Mouse (Mus musculus): ENCODE data around the gene Hs2st1.

Gene Hs2st1

GRCm38 (mm10) chr3:144550659-144551058 lies 19.3 kb downstream of the Hs2st1 start:
- DNase-seq (ENCODE audit: low read depth, low spot score), result no peak
- Histone ChIP-seq H3K36me3 (ENCODE audit: control insufficient read depth, insufficient read depth, low read length, poor library complexity, severe bottlenecking) (no peaks in the 10 kb centered on the region), H3K27me3 (ENCODE audit: control insufficient read depth, insufficient read depth, low read length, poor library complexity, severe bottlenecking) (no peaks in the 10 kb centered on the region)

- H3K36me3 ChIP-seq (ENCODE audit: control insufficient read depth, insufficient read depth, low read length, poor library complexity, severe bottlenecking), result no peaks in the 10 kb centered on the region
- no peaks in the 10 kb centered on the region for H3K27me3 ChIP-seq (ENCODE audit: control insufficient read depth, insufficient read depth, low read length, poor library complexity, severe bottlenecking)
- DNase-seq (ENCODE audit: low read depth, low spot score), result no peak
Observed at GRCm38 (mm10) chr3:144550036-144550435, 19.9 kb downstream of the Hs2st1 start.

DNA sequence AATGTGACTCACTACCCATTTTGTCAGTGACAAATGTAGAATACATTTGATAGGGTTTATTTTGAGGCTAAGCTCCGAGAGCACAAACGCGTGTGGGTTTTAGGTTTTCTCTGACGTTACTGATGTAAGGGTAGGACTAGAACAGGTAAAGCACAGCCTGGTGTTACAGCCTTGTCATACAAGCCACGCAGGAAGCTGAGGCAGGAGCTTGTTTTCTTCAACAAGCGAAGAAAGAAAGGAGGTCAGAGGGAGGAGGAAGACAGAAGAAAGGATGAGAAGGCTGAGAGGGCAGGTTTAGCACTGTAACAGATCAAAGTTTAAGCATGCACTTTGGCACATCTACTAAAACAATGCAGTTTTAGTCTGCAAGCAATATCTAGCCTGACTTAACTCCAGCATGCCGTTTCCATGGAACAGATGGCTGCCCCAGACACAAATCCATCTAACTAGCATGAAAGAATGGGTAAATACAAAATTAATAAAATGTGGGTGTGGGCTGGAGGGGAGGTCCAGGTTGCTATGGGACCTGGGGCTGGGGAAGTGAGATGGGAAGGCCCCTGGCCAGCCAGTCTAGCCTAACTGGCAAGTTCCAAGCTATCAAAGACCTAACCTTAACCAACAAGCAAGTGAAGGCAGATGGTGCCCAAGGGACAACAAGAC lies 21.7 kb downstream of the Hs2st1 start:
- DNase-seq (ENCODE audit: low read depth, low spot score), result no peak
- H3K27me3 ChIP-seq (ENCODE audit: control insufficient read depth, insufficient read depth, low read length, poor library complexity, severe bottlenecking), result no peaks in the 10 kb centered on the region
- H3K36me3 ChIP-seq (ENCODE audit: control insufficient read depth, insufficient read depth, low read length, poor library complexity, severe bottlenecking), result no peaks in the 10 kb centered on the region

- no peaks in the 10 kb centered on the region for H3K27me3 ChIP-seq (ENCODE audit: control insufficient read depth, insufficient read depth, low read length, poor library complexity, severe bottlenecking)
- no peak for DNase-seq (ENCODE audit: low read depth, low spot score)
Observed at GRCm38 (mm10) chr3:144546490-144546889, 23.5 kb downstream of the Hs2st1 start.

DNA sequence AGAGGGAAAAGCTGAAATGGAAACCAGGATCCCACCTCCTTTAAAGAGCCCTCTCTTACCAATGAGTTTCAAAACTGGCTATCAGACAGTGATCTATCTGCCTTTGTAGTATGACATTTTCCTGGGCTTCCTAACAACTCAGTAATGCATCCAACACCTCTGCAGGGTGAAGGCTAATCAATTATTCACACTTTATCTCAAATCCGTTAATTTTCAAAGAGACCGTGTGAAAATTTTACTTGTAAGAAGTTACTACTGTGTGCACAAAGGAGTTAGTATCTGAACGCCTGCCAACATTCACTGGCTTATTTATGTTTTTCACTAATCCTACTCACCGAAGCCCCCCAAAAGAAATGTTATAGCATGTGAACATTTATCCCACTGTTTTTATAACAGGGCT lies 24.1 kb downstream of the Hs2st1 start:
- no peaks in the 10 kb centered on the region for H3K27me3 ChIP-seq (ENCODE audit: control insufficient read depth, insufficient read depth, low read length, poor library complexity, severe bottlenecking)
- no peaks in the 10 kb centered on the region for H3K36me3 ChIP-seq (ENCODE audit: control insufficient read depth, insufficient read depth, low read length, poor library complexity, severe bottlenecking)
- DNase-seq (ENCODE audit: low read depth, low spot score), result no peak

More at GRCm38 (mm10) chr3:144546490-144546889, 23.5 kb downstream of the Hs2st1 start:
- H3K36me3 ChIP-seq (ENCODE audit: control insufficient read depth, insufficient read depth, low read length, poor library complexity, severe bottlenecking), result no peaks in the 10 kb centered on the region

DNA sequence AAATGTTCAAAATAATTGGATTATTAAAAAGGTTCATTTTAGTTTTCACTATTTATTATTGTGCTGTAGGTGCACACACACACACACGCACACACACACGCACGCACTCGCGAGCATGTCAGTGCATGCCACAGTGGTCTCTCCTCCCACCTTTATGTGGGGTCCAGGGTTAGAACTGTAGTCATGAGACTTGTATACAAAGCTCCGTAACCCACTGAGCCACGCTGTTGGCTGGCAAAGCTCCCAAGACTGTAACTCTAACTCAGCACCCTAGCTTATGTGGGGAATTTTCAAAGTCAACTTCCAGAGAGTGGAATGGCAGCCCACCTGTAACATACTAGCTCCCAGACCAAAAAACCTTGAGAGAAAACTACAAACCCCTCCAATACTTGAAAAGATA lies 24.8 kb downstream of the Hs2st1 start:
- no peaks in the 10 kb centered on the region for H3K27me3 ChIP-seq (ENCODE audit: control insufficient read depth, insufficient read depth, low read length, poor library complexity, severe bottlenecking)
- no peak for DNase-seq (ENCODE audit: low read depth, low spot score)
- no peaks in the 10 kb centered on the region for H3K36me3 ChIP-seq (ENCODE audit: control insufficient read depth, insufficient read depth, low read length, poor library complexity, severe bottlenecking)

DNA sequence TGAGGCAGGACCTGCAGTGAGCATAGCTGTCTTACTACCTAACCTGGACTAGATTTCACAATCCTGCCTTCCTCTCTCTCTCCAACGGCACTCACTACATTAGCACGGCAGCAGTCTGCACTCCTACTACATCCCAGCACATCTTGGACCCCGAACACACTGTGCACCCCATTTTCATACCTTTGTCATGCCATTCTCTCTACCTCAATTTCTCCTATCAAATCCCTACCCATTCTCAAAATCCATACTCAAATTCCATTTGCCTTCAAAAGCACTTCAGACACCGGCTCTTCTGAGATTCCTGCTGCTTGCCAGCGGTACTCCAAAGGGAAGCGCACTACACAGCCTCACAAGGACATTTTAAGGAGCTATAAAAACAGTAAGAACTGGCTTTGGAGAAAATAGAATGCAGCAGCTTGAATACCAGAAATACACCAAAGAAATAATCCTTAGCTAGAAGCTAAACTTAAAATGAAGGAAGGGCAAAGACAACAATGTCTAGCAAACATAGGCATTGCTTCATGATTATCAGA lies 28.0 kb downstream of the Hs2st1 start:
- Histone ChIP-seq H3K36me3 (ENCODE audit: control insufficient read depth, insufficient read depth, low read length, poor library complexity, severe bottlenecking) (no peaks in the 10 kb centered on the region), H3K27me3 (ENCODE audit: control insufficient read depth, insufficient read depth, low read length, poor library complexity, severe bottlenecking) (no peaks in the 10 kb centered on the region)
- no peak for DNase-seq (ENCODE audit: low read depth, low spot score)

DNA sequence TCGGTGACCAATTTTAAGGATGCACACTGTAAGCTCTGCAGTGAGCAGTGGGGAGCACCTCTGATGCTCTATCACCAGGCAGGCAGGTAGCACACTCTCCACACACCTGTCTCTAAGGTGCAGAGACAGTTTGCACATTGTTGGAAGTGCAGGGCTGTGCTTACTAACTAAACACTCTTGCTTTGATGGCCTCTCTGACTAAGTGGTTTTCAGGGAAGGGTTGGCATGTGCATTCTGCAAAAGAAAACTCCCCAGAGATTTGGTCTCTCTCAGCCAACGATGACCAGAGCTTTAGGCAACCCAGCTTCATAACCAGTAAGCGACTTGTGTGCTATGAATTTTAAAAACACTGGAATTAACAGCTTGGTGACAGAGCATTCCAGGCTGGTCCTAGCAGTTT lies 29.2 kb downstream of the Hs2st1 start:
- DNase-seq (ENCODE audit: low read depth, low spot score), result no peak
- H3K27me3 ChIP-seq (ENCODE audit: control insufficient read depth, insufficient read depth, low read length, poor library complexity, severe bottlenecking), result no peaks in the 10 kb centered on the region
- no peaks in the 10 kb centered on the region for H3K36me3 ChIP-seq (ENCODE audit: control insufficient read depth, insufficient read depth, low read length, poor library complexity, severe bottlenecking)

GRCm38 (mm10) chr3:144539051-144539450 lies 30.9 kb downstream of the Hs2st1 start:
- no peak for DNase-seq (ENCODE audit: low read depth, low spot score)

GRCm38 (mm10) chr3:144537078-144537855 lies 32.7 kb downstream of the Hs2st1 start:
- DNase-seq (ENCODE audit: low read depth, low spot score), result no peak
- Histone ChIP-seq H3K27me3 (ENCODE audit: control insufficient read depth, insufficient read depth, low read length, poor library complexity, severe bottlenecking) (no peaks in the 10 kb centered on the region), H3K36me3 (ENCODE audit: control insufficient read depth, insufficient read depth, low read length, poor library complexity, severe bottlenecking) (no peaks in the 10 kb centered on the region)

More at GRCm38 (mm10) chr3:144539051-144539450, 30.9 kb downstream of the Hs2st1 start:
- no peaks in the 10 kb centered on the region for H3K27me3 ChIP-seq (ENCODE audit: control insufficient read depth, insufficient read depth, low read length, poor library complexity, severe bottlenecking)
- no peaks in the 10 kb centered on the region for H3K36me3 ChIP-seq (ENCODE audit: control insufficient read depth, insufficient read depth, low read length, poor library complexity, severe bottlenecking)

DNA sequence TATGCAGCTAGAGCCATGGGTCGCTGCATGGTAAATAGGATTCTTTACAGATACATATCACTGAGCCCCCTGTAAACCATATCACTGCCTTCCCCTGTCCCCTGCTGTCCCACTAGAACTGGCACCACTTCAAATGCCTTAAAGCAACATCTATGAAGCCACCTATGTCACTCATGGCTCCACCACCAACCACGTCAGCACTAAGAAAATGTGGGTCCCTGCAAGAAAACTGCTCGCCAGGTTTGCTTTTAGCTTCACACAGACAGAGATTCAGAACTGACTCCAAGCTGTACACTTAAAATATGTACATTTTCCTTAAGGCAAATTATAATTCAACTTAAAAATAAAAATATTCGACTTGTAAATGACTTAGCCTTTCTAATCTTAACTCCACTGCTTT lies 34.9 kb downstream of the Hs2st1 start:
- no peak for DNase-seq (ENCODE audit: low read depth, low spot score)
- Histone ChIP-seq H3K36me3 (ENCODE audit: control insufficient read depth, insufficient read depth, low read length, poor library complexity, severe bottlenecking) (no peaks in the 10 kb centered on the region), H3K27me3 (ENCODE audit: control insufficient read depth, insufficient read depth, low read length, poor library complexity, severe bottlenecking) (no peaks in the 10 kb centered on the region)

- peak; percentile 57 for DNase-seq (ENCODE audit: low read depth, low spot score)
Observed at GRCm38 (mm10) chr3:144531023-144531422, 39.0 kb downstream of the Hs2st1 start.

GRCm38 (mm10) chr3:144527918-144528317 lies 42.1 kb downstream of the Hs2st1 start:
- DNase-seq (ENCODE audit: low read depth, low spot score), result no peak
- H3K36me3 ChIP-seq (ENCODE audit: control insufficient read depth, insufficient read depth, low read length, poor library complexity, severe bottlenecking), result no peaks in the 10 kb centered on the region

More at GRCm38 (mm10) chr3:144531023-144531422, 39.0 kb downstream of the Hs2st1 start:
- Histone ChIP-seq H3K36me3 (ENCODE audit: control insufficient read depth, insufficient read depth, low read length, poor library complexity, severe bottlenecking) (no peaks in the 10 kb centered on the region), H3K27me3 (ENCODE audit: control insufficient read depth, insufficient read depth, low read length, poor library complexity, severe bottlenecking) (no peaks in the 10 kb centered on the region)

DNA sequence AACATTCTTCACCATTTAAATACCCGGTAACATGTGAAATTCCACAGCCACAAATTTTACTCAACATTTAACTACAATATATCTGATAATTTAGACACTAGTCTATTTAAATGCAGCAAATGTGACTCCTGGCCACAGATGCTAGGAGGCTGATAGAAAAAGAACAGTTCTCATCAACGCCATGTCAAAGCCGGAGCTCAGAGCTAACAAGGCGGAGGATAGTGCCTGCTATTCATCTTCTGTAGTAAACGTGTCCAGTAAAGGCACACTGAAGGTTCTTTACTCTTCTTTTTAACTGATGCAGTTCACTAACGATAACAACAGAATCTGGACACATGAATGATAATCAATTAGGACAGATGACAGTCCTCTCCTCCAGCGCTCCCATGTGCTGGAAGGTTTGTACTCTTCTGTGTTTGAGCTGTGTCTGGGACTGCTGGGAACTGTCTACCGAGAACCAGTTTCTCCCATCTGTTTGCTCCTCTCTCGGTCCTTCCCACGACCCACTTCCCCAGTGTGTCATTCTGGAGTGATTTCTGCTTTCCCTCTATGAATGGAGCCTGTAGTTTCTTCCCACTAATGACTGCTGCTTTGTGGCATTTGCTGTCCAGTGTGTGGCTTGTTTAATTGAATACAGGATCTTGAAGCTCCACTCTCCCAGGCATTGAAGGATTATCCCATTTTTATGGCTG lies 50.3 kb downstream of the Hs2st1 start:
- H3K27me3 ChIP-seq (ENCODE audit: control insufficient read depth, insufficient read depth, low read length, poor library complexity, severe bottlenecking), result no peaks in the 10 kb centered on the region
- H3K36me3 ChIP-seq (ENCODE audit: control insufficient read depth, insufficient read depth, low read length, poor library complexity, severe bottlenecking), result no peaks in the 10 kb centered on the region
- DNase-seq (ENCODE audit: low read depth, low spot score), result no peak

More at GRCm38 (mm10) chr3:144527918-144528317, 42.1 kb downstream of the Hs2st1 start:
- no peaks in the 10 kb centered on the region for H3K27me3 ChIP-seq (ENCODE audit: control insufficient read depth, insufficient read depth, low read length, poor library complexity, severe bottlenecking)

GRCm38 (mm10) chr3:144518917-144519316 lies 51.1 kb downstream of the Hs2st1 start:
- Histone ChIP-seq H3K27me3 (ENCODE audit: control insufficient read depth, insufficient read depth, low read length, poor library complexity, severe bottlenecking) (no peaks in the 10 kb centered on the region), H3K36me3 (ENCODE audit: control insufficient read depth, insufficient read depth, low read length, poor library complexity, severe bottlenecking) (no peaks in the 10 kb centered on the region)
- no peak for DNase-seq (ENCODE audit: low read depth, low spot score)

Data from splenic B cell, adult 2 months (primary cell).